Mouse (Mus musculus): ENCODE measurements around the gene Cox8b.
"Not testable (repeated sequence)": the region's sequence is repeated elsewhere in the genome, so short reads cannot be mapped to it uniquely, and the experiment has no call there.

Cox8b gene

DNA sequence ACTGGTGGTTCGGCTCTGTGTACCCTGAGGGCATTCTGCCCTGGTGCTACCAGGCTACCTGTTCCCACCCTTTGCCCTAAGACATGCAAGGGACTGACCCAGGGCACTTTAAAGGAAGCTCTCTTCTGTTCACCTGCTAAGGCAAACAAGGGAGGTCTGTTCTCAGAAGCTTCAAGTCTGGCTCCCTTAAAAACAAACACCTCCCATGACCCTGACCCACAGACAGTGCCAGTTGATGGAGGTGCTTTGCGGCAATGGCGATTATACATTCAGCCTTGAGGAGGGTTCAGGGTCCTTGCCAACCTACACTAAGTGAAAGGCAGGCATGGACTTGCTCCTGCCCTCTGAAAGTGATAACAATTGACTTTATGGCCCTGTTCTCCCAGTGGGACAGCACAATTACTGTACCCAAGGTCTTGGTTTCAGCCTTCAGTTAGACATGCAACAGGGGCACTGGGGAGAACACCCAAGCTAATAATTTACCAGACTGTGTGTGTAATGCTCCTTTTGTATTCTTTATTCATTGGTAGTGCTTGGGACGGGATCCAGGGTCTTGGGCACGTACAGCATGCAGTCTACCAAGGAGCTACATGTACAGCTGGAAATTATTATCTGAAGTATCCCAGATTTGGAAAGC lies 12.7 kb upstream of the Cox8b start:
- no peak for DNase-seq (ENCODE audit: low spot score)

DNA sequence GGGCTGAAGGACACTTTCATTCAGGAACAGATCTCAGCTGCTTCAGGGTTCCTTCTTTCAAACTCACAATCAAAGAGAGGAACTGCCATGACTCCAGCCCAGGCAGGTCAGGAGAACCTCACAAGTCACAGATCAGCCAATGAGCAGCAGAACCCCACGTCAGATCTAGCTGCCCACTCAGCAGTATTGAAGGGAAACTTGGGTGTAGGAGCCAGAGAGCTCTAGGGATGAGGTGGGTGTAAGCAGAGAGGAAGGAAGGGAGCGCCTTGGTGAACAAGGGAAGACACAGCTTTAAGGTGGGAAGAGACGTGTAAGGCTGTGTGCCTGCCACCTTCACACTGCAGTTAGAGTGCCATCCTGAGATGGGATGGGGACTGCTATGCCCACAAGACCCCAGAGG lies 12.0 kb upstream of the Cox8b start:
- DNase-seq (ENCODE audit: low spot score), result peak; percentile 32

DNA sequence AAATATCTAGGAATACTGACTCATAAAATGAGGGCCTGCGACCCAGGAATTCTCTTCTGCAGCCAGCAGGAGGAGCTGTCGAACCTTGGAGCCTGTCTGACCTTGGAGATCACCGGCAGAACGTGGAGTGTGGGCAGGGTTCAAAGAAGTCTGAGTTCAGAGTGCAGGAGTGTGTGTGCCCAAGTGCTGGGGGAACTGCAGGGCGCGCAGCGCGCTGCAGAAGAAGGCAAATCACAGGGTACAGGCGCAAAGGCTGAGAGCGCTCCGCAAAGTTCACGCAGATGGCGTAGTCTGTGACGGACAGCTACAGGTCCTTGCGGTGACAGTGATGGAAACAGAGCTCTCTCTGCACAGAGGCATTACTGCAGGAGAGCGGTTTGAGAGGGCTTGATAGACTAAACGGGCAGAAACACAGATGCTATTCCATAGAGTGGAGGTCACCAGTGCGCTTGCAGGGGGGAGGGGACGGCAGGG lies 8.4 kb upstream of the Cox8b start:
- peak; percentile 36 for DNase-seq (ENCODE audit: low spot score)

DNA sequence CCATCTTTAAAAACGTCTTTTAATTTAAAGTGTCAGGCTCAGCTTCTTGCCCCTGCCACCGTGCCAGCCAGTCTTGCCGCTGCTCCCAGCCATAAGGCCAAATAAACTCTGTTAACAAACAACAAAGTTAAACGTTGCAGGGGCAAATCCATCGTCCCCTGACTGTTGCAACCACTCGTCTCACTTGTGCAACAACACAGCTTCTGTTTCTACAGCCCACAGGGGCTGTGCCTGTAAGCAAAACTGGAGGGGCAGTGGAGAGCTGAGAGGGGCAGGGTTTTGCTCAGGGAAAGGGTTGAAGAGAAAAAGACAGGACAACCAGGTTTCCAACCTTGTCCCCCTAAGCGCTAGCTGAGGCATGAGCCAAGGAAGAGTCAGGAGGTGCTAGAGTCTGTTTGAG lies 7.9 kb upstream of the Cox8b start:
- no peak for DNase-seq (ENCODE audit: low spot score)

DNA sequence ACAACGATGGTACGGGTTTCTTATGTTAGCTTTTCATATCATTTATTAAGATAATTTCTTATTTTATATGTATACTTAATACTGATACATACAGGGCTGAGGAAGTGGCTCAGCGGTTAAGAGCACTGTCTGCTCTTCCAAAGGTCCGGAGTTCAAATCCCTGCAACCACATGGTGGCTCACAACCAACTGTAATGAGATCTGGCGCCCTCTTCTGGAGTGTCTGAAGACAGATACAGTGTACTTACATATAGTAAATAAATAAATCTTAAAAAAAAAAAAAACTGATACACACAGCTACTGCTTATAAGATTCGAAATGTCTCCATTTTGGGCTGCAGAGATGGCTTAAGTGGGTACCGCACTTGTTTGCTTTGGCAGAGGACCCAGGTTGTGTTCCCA lies 7.5 kb upstream of the Cox8b start:
- DNase-seq (ENCODE audit: low spot score), result no peak

DNA sequence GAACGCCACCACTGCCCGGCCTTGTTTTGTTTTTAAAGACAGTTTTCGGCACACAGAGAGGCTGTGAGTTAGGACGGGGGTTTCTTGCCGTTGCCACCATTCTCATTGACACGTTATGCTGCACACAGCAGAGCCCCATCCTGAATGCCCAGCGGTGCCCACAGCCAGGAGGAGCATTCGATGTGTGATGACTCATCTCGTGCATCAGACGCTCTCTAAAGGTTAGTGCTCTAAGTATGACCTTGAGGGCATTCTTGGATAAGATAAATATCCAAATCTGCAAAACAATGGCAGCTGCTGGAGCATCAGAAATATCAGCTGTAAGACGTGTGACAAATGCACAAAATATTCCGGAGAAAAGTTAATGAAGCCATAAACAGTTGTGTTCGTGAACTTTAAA lies 6.9 kb upstream of the Cox8b start:
- DNase-seq (ENCODE audit: low spot score), result no peak

DNA sequence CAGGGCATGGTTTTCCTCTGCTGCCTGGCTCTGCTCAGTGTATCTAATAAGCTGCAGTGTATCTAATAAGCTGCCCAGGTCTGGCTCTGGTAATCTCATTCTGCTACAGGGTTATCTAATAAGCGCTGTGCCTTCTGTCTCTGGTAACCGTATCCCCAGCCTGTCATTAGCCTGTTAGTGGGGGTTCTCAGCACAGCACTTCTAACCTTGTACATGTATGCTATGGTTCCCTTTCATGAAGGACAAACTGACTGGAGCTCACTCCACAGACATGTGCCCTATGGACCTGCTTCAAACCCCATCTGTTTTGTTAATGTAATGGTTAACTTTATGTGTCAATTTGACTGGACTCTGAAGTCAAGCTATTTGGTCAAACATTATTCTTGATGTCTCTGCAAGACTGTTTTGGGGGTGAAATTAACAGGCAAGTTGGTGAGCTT lies 5.4 kb upstream of the Cox8b start:
- DNase-seq (ENCODE audit: low spot score), result no peak

DNA sequence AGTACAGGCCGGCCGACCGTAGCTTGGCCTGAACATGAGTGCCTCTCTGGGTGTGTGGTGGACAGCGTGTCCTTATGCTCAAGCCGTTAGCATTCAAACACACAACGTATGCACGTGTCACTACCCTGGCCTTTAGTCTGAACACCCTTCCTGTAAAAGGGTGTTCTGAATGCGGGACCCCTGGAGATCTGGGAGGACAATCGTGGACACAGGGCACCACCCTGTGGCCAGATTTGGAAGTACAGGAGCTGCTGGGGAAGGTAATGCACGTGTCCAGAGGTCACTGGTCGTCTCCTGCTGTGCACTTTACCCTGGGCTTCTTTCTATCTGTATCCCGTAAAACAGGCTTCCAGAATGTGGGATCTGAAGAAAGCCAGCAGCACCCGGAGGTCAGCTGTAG lies 3.0 kb upstream of the Cox8b start:
- peak; percentile 61 for DNase-seq (ENCODE audit: low spot score)

DNA sequence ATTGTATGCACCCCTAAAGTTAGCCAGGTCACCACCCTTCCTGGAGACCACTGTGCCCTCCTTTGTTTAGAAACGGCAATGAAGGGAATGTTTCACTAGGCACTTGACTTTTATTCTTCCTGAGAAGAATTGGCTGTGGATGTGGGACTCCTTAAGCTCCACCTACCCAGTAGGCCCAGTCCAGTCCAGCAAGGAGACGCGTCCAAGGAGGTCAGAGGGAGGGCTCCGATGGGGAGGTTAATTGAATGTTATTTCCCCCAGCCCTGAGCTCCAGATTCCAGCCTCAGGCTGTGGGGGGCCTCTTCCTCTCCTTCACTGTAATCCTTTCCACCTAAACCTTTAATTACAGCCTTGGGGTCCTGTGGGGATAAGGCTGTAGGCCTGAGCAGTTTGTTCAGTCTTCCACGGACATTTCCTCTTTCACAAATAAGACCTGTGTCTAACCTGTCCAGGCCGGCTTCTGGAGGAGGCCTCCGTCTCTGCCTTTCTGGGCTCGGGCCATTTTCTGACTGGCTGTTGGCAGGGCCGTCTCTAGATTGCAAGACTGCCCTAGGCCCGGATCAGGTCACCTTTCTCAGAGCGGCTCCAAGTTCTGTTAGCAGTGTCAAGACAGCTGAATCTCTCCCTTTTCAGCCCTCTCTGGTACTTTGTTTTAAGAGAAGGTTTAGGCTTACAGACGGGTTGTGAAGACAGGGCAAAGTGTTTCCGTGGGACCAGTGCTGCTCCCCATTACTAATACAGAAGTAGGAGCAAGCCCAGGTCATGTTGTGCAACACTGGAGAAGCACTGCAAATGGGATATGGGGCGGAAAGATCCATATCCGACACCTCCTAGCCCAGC lies 2.0 kb upstream of the Cox8b start:
- DNase-seq (ENCODE audit: low spot score), result no peak

DNA sequence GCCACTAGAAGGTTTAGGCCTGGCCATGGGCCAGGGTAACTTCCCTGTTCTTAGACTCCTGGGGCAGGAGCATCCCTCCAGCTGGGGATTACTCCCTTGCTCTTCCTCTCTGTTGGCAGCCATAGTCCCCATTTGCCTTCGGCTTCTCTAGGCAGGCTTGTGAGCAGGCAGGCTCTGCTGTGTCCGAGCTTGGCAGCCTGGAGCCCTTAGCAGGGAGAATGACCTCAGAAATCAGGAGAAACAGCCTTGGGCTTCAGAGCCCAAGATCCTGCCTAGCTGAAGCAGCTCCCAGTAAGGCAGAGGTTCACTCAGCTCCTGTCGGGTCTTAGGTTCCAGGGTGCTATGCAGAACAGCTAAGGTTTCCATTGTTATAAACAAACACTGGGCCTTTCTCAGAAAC lies 1.1 kb downstream of the Cox8b start:
- DNase-seq (ENCODE audit: low spot score), result no peak

DNA sequence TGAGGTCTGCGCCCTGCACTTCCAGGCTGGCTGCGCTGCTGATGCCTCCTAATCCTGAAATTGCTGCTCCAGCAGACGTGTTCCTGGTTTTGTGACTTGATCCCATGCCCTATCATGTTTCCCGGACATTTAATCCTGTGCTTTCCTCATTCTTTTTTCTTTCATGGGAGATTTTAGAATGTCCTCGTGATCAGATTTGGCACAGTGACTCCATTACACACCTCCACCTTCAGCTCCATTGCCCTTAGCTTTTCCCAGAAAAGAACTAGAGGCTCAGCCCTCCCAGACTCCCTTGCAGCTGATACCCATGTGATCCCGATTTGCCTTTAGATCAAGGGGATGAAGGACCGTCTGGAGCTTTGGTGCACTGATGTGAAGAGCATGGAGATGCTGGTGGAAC lies 2.4 kb downstream of the Cox8b start:
- DNase-seq (ENCODE audit: low spot score), result no peak

DNA sequence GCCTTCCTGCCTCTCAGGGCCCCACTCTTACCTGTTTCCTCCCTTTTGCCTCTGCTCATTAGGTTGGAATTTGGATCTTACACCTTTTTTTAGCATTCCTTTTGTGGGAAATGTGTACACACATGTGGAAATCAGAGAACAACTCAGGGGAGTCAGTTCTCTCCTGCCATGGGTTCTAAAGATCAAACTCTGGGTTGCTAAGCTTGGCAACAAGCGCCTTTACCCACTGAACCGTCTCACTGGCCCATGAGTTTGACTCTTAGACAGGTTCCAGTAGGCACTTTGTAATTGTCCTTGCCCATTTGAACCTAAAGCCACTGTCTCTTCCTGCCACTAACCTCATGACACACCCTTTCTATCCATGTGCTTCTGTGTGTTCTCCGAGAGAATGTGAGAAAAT lies 5.6 kb downstream of the Cox8b start:
- DNase-seq (ENCODE audit: low spot score), result no peak

DNA sequence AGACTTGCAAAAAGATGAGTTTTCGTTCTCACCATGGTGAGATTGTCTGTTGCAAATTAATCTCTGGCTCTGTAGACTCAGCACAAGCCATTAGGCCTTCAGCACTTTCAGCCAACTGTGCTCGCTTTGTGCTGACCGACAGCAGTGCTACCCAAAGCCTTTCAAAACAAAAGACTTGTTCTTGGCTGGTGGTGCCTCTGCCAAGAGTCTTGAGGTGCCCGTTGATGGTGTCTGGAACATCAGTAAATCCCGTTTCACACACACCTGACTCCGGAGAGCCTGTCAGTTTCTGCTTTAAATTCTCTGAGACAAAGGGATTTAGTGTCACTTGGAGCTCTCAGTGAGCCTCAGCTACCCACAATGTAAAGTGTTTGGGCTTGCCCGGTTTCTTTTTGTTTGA lies 6.2 kb downstream of the Cox8b start:
- DNase-seq (ENCODE audit: low spot score), result no peak

DNA sequence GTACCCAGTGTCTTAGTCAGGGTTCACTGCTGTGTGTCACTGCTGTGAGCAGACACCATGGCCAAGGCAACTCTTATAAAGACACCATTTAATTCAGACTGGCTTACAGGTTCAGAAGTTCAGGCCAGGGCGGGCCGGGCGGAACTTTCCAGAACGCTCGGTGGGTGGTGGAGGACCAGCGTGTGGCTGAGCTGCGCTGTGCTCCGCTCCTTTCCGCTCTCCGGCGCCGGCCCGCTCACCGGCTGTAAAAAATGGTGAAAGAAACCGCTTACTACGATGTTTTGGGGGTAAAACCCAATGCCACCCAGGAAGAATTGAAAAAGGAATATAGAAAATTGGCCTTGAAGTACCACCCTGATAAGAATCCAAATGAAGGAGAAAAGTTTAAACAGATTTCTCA lies 9.6 kb downstream of the Cox8b start:
- not testable (repeated sequence) for DNase-seq (ENCODE audit: low spot score)

DNA sequence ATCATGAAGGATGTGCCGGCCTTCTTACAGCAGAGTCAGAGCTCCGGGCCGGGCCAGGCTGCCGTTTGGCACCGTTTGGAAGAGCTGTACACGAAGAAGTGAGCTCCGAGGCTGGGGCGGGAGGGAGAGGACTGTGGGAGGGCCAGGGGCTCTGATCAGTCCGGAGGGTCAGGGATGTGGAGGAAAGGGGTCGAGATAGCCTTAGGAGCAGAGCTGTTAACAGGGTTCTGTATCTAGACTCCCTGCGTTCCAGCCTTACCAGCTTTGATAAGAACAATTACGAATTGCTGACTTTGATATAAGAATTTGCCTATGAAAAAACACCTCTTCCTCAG lies 17.8 kb downstream of the Cox8b start:
- no peak for DNase-seq (ENCODE audit: low spot score)

DNA sequence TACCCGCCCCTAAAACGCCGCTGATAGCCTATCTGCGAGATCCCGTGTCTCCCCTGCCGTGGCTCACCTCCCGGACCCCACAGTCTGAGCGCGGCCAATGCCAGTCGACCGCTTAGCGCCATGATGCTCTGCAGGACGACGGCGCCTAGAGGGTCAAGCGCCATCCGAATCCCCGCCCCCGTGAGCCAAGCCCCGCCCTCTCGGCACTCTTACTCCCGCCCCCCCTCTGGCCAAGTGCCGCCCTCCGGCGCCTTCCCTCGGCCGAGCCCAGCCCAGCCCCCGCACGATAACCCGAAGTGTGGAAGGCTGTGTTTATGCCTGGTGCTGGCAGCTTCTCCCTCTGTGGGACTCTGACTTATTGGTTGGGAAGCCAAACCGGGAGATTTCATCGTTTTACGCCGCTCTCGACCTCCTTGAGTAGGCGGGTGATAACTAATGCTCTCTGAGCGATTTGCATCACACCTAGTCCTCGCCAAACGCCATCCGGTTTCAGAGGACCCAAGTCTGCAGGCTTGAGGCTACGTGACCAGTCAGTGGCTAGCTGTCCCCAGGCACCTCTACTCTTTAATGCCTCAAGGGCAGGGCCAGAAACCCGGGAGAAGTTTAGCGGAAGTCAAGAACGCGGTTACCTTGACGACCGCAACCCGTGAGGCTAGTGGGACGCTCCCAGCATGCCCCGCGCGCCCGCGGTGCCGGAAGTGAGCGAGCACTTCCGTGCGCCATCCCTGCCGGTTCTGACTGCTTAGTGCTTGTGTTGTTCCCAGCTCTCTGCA lies 18.4 kb downstream of the Cox8b start, which contains the start of the genes Psmd13 and Sirt3:
Psmd13 (plus strand) TSS at position 273 of the 773 bp plus-strand sequence.
Sirt3 (minus strand) TSS at position 614 of the 773 bp plus-strand sequence.
- DNase-seq (ENCODE audit: low spot score), result peak; percentile 89

DNA sequence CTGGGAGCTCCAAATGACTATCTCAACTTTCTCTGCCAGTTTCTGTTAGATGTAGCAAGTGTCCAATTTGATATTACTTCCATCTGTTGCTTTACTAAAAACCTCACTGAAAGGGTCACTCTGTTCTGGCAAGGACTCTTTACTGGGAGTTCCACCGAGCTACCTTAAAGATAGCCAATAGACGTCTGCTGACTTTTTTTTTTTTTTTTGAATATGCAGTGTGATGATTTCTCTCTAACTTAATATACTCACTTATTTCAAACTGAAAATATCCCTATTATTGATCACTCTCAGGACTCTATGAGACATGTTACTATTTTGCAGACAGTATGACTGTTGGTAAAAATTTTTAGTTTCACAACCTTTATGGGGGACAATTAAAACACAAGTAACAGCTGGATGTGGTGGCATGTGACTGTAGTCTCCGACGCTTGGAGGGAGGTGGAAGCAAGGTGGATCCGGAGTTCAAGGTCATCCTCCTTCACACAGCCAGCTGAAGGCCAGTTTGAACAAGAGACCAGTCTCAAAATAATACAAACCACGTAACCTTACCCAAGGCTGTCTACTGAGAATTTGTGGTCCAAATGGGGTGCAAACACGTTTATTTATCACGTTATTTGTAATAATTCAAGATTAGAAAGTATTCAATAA lies 19.3 kb downstream of the Cox8b start:
- no peak for DNase-seq (ENCODE audit: low spot score)

DNA sequence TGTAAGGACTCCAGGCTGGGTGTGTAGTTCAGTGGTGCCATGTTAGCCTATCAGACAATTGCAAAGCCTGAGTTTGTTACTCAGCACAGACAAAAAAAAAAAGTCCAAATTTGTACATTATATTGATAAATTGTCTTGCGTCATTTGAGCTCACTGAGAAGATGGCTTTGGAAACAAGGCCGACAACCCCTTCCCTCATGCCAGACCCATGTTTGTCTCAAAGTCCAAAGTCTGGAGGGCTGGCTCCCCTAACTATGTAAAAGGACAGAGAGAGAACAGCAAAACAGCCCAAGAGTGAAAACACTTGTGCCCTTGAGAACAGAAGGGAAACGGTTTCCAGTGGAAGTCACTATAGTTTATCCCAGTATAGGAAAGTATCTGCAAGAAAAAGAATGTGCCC lies 19.8 kb downstream of the Cox8b start:
- no peak for DNase-seq (ENCODE audit: low spot score)

DNA sequence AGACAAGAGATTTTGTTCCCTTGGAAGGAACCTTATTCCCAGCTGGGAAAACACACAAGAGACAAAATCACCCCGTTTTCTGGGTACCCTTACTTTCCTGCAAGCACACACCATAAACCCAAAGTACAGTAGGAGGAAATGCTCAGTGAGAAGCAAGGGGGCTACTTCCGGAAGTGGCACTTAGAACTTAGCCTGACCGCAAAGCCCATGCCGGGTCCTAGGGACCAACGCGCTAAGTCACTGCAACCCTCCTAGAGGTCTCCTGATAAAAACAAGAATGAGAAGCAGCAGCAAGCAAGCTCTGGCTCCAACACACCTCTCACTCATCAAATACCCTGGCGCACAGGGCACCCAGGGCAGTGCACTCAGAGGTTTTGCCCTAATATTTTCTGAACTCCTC lies 20.9 kb downstream of the Cox8b start:
- DNase-seq (ENCODE audit: low spot score), result no peak

DNA sequence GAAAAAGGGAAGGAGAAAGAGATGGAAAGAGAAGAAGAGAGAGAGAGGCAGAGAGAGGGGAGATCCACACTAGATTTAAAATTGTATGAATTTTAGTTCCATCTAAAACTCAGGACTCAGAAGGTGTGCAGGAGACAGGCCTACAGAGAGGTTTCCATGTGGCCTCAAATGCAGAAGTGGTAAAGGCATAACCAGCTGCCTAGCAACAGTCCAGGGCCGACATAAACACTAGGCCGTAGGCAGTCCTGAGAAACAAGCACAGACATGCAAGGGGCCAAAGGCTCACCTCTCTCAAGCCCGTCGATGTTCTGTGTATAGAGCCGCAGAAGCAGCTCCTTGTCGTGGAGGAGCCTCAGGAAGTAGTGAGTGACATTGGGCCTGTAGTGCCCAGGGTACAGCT lies 22.9 kb downstream of the Cox8b start:
- no peak for DNase-seq (ENCODE audit: low spot score)

DNA sequence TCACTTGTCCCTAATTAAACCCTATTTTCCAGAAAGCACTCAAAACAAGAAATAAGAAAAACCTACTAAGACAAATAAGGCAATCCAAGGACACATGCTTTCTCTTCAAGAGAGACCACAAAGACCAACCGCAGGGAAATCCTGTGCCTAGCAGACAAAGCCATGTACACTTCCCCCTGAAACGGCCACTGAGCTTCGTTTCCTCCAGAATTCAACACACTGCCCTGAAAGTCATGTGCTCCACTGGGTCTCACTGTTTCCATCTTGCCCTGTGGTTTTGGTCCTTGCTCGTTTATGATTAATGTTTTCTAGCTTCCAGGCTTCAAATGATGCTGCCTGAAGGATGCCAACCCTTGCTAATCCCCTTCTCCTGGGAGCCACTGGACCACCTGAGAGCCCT lies 26.0 kb downstream of the Cox8b start:
- no peak for DNase-seq (ENCODE audit: low spot score)

DNA sequence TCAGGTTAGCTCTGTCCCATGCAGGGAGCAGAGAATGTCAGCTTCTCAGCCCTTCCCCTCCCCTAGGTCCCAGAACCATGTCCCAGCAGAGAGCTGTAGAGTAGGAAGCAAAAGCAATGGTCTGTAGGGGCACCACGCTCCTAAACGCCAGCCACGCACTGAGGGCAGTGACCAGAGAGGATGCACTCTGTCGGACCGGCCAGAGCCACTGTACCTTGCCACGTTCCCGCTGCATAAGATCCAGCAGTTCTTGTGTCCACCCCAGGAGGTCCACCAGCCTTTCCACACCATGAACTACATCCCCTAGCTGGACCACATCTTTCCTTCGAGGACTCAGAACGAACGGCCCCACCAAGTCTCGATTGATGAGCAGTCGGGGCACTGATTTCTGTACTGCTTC lies 35.5 kb downstream of the Cox8b start:
- no peak for DNase-seq (ENCODE audit: low spot score)
